Mouse (Mus musculus) monocyte, adult 5-6 weeks (primary cell): ENCODE results near the gene Cfap61. TPM values are rescaled to one million over a fixed set of nuclear protein-coding genes. Genes with fewer than 3 reads are reported as not detected.

Source experiments
- ATAC-seq: fragments of 153-309, 156-312 bp; replicated peaks from 2 replicates; pipeline ENCODE4 v1.8.0; 2017; ENCODE audit warnings: mild to moderate bottlenecking; ENCODE audit not compliant: low TSS enrichment, insufficient number of reproducible peaks, severe bottlenecking, poor library complexity, low FRiP score
- total RNA-seq: library from RNA; stranded (forward); fragments of 200-1000, 200-491, 200-594 nt; gene quantifications from 3 replicates; pipeline ENCODE4 v1.2.3, GENCODE M21; 2017

Gene Cfap61
- total RNA-seq, 1 experiment from 2014 or later: not detected

GRCm38 (mm10) chr2:146262215-146262614 is 327.6 kb downstream of the Cfap61 start:
- ATAC-seq: no peak

- no peak for ATAC-seq
Measured at GRCm38 (mm10) chr2:146262966-146263365, 328.4 kb downstream of the Cfap61 start.

Other genes with a start within 250 kb of the Cfap61 start
- gene Naa20, start 32.7 kb upstream of the Cfap61 start, total RNA-seq: 46.0 to 84.9 TPM (median 64.9 TPM) in 3 replicates
- 63.5 to 99.4 TPM (median 85.9 TPM) in 3 replicates for gene Crnkl1, start 230 bp downstream of the Cfap61 start, total RNA-seq